Mouse (Mus musculus) MEL (cell line): ENCODE results near the gene Dgat2. TPM values are rescaled to one million over a fixed set of nuclear protein-coding genes. Genes with fewer than 3 reads are reported as not detected.

ENCODE experiments used
- DNase-seq: peaks from one replicate; pipeline ENCODE4 v3.0.0; 2011; ENCODE audit warnings: low read depth, low spot score
- H3K27ac ChIP-seq: 2 replicates; pipeline ENCODE4 v1.5.1; 2012; ENCODE audit warnings: low read depth, mild to moderate bottlenecking, control low read depth, low read length, moderate library complexity; ENCODE audit not compliant: control insufficient read depth
- H3K27me3 ChIP-seq, 2 experiments: fragments of 150-350 bp in 1 of 2; sonication (generic) in 1 of 2; 2 replicates each; pipeline ENCODE4 v1.6.1; 2012; ENCODE audit warnings: low read length in 2 of 2, mild to moderate bottlenecking in 2 of 2, improper control_type of control experiment in 1 of 2, moderate library complexity in 1 of 2; ENCODE audit not compliant: insufficient read depth in 2 of 2, control insufficient read depth in 1 of 2
- H3K36me3 ChIP-seq, 2 experiments: 2 replicates each; pipeline ENCODE4 v1.6.1; 2012 to 2014; ENCODE audit warnings: low read length in 2 of 2, improper control_type of control experiment in 1 of 2, inconsistent platforms in 1 of 2, mild to moderate bottlenecking in 1 of 2; ENCODE audit not compliant: insufficient read depth in 2 of 2, control insufficient read depth in 1 of 2
- H3K4me1 ChIP-seq, 2 experiments: fragments of 150-350 bp in 1 of 2; sonication (generic) in 1 of 2; 2 replicates each; pipeline ENCODE4 v1.6.1; 2012; ENCODE audit warnings: low read length in 2 of 2, improper control_type of control experiment in 1 of 2, mild to moderate bottlenecking in 1 of 2; ENCODE audit not compliant: insufficient read depth in 2 of 2, control insufficient read depth in 1 of 2
- H3K4me3 ChIP-seq, 2 experiments: fragments of 150-350 bp in 1 of 2; sonication (generic) in 1 of 2; 2 replicates each; pipeline ENCODE4 v1.5.1; 2012; ENCODE audit warnings: low read depth in 2 of 2, low read length in 2 of 2, mild to moderate bottlenecking in 2 of 2, moderate library complexity in 2 of 2, control low read depth in 1 of 2, improper control_type of control experiment in 1 of 2; ENCODE audit not compliant: control insufficient read depth in 1 of 2, insufficient read depth in 1 of 2
- H3K79me2 ChIP-seq: 2 replicates; pipeline ENCODE4 v1.6.1; 2012; ENCODE audit warnings: mild to moderate bottlenecking, low read length, moderate library complexity; ENCODE audit not compliant: control insufficient read depth, poor library complexity, insufficient read depth
- H3K9ac ChIP-seq: 2 replicates; pipeline ENCODE4 v1.6.1; 2012; ENCODE audit warnings: low read depth, mild to moderate bottlenecking, control low read depth, low read length, moderate library complexity; ENCODE audit not compliant: control insufficient read depth, poor library complexity, severe bottlenecking
- H3K9me3 ChIP-seq: fragments of 150-350 bp; sonication (generic); replicated peaks from 2 replicates; pipeline ENCODE4 v1.6.1; 2012; ENCODE audit warnings: mild to moderate bottlenecking, low read length, improper control_type of control experiment, moderate library complexity; ENCODE audit not compliant: insufficient read depth
- BHLHE40 ChIP-seq: IDR thresholded peaks from 2 replicates; pipeline ENCODE4 v1.6.1; 2012; ENCODE audit warnings: low read depth, mild to moderate bottlenecking, inconsistent platforms, low read length, improper control_type of control experiment, borderline replicate concordance
- CHD1 ChIP-seq: IDR thresholded peaks from 2 replicates; pipeline ENCODE4 v1.6.1; 2012; ENCODE audit warnings: low read depth, mild to moderate bottlenecking, inconsistent platforms, low read length, improper control_type of control experiment
- CHD2 ChIP-seq: IDR thresholded peaks from 2 replicates; pipeline ENCODE4 v1.6.1; 2011; ENCODE audit warnings: low read length, improper control_type of control experiment
- CTCF ChIP-seq, 3 experiments: IDR thresholded peaks in 2 of 3; conservative IDR thresholded peaks in 1 of 3; 2 replicates each; pipeline ENCODE4 v1.5.1; 2011 to 2012; ENCODE audit warnings: low read length in 3 of 3, low read depth in 2 of 3, mild to moderate bottlenecking in 2 of 3, improper control_type of control experiment in 1 of 3, inconsistent platforms in 1 of 3, mixed read lengths in 1 of 3, moderate library complexity in 1 of 3; ENCODE audit not compliant: control insufficient read depth in 1 of 3, insufficient read depth in 1 of 3, poor library complexity in 1 of 3, severe bottlenecking in 1 of 3
- E2F4 ChIP-seq: IDR thresholded peaks from 2 replicates; pipeline ENCODE4 v1.6.1; 2011; ENCODE audit warnings: low read depth, low read length, improper control_type of control experiment, borderline replicate concordance
- ELF1 ChIP-seq: IDR thresholded peaks from 2 replicates; pipeline ENCODE4 v1.6.1; 2014; ENCODE audit warnings: low read depth, mild to moderate bottlenecking, inconsistent platforms, low read length, improper control_type of control experiment, moderate library complexity
- EP300 ChIP-seq, 2 experiments: IDR thresholded peaks; 2 replicates each; pipeline ENCODE4 v1.6.1; 2011; ENCODE audit warnings: improper control_type of control experiment in 2 of 2, low read length in 2 of 2, low read depth in 1 of 2, mild to moderate bottlenecking in 1 of 2
- ETS1 ChIP-seq: IDR thresholded peaks from 2 replicates; pipeline ENCODE4 v1.6.1; 2012; ENCODE audit warnings: low read depth, mild to moderate bottlenecking, inconsistent platforms, low read length, improper control_type of control experiment, moderate library complexity
- GATA1 ChIP-seq: IDR thresholded peaks from 2 replicates; pipeline ENCODE4 v1.6.1; 2011; ENCODE audit warnings: low read depth, low read length, improper control_type of control experiment
- MAX ChIP-seq: IDR thresholded peaks from 2 replicates; pipeline ENCODE4 v1.6.1; 2011; ENCODE audit warnings: low read length, improper control_type of control experiment
- MAZ ChIP-seq: IDR thresholded peaks from 2 replicates; pipeline ENCODE4 v1.6.1; 2012; ENCODE audit warnings: low read depth, mild to moderate bottlenecking, inconsistent platforms, low read length, improper control_type of control experiment
- MEF2A ChIP-seq: IDR thresholded peaks from 2 replicates; pipeline ENCODE4 v1.6.1; 2014; ENCODE audit warnings: low read depth, mild to moderate bottlenecking, inconsistent platforms, low read length, improper control_type of control experiment; ENCODE audit not compliant: poor library complexity, insufficient replicate concordance, severe bottlenecking; ENCODE audit errors: extremely low read depth
- MXI1 ChIP-seq: IDR thresholded peaks from 2 replicates; pipeline ENCODE4 v1.6.1; 2011; ENCODE audit warnings: mild to moderate bottlenecking, low read depth, low read length, improper control_type of control experiment
- MYB ChIP-seq: IDR thresholded peaks from 2 replicates; pipeline ENCODE4 v1.6.1; 2011; ENCODE audit warnings: mild to moderate bottlenecking, low read depth, low read length, improper control_type of control experiment
- MYC ChIP-seq: IDR thresholded peaks from 2 replicates; pipeline ENCODE4 v1.6.1; 2011; ENCODE audit warnings: low read depth, mild to moderate bottlenecking, low read length, improper control_type of control experiment, moderate library complexity
- POLR2A ChIP-seq, 2 experiments: IDR thresholded peaks; 2 replicates each; pipeline ENCODE4 v1.6.1; 2011 to 2012; ENCODE audit warnings: low read length in 2 of 2, mild to moderate bottlenecking in 2 of 2, control low read depth in 1 of 2, improper control_type of control experiment in 1 of 2, low read depth in 1 of 2, moderate library complexity in 1 of 2; ENCODE audit not compliant: control insufficient read depth in 1 of 2, insufficient read depth in 1 of 2, poor library complexity in 1 of 2
- POLR2AphosphoS2 ChIP-seq: IDR thresholded peaks from 2 replicates; pipeline ENCODE4 v1.6.1; 2011; ENCODE audit warnings: low read length, improper control_type of control experiment
- RAD21 ChIP-seq: IDR thresholded peaks from 2 replicates; pipeline ENCODE4 v1.6.1; 2011; ENCODE audit warnings: mild to moderate bottlenecking, low read depth, low read length, improper control_type of control experiment
- RCOR1 ChIP-seq: IDR thresholded peaks from 2 replicates; pipeline ENCODE4 v1.6.1; 2012; ENCODE audit warnings: low read depth, mild to moderate bottlenecking, inconsistent platforms, low read length, improper control_type of control experiment
- SIN3A ChIP-seq: IDR thresholded peaks from 2 replicates; pipeline ENCODE4 v1.6.1; 2012; ENCODE audit warnings: low read length, improper control_type of control experiment, inconsistent platforms
- SMC3 ChIP-seq: IDR thresholded peaks from 2 replicates; pipeline ENCODE4 v1.6.1; 2011; ENCODE audit warnings: low read depth, low read length, improper control_type of control experiment
- TCF12 ChIP-seq: IDR thresholded peaks from 2 replicates; pipeline ENCODE4 v1.6.1; 2014; ENCODE audit warnings: low read depth, mild to moderate bottlenecking, inconsistent platforms, low read length, improper control_type of control experiment, moderate library complexity
- UBTF ChIP-seq: IDR thresholded peaks from 2 replicates; pipeline ENCODE4 v1.6.1; 2012; ENCODE audit warnings: low read depth, mild to moderate bottlenecking, inconsistent platforms, low read length, improper control_type of control experiment, moderate library complexity, borderline replicate concordance; ENCODE audit not compliant: insufficient read depth
- USF1 ChIP-seq: IDR thresholded peaks from 2 replicates; pipeline ENCODE4 v1.6.1; 2014; ENCODE audit warnings: low read depth, mild to moderate bottlenecking, inconsistent platforms, low read length, improper control_type of control experiment, moderate library complexity
- ZC3H11A ChIP-seq: IDR thresholded peaks from 2 replicates; pipeline ENCODE4 v1.6.1; 2012; ENCODE audit warnings: low read depth, mild to moderate bottlenecking, inconsistent platforms, low read length, improper control_type of control experiment
- ZKSCAN1 ChIP-seq: IDR thresholded peaks from 2 replicates; pipeline ENCODE4 v1.6.1; 2012; ENCODE audit warnings: low read depth, mild to moderate bottlenecking, inconsistent platforms, low read length, improper control_type of control experiment, moderate library complexity
- ZMIZ1 ChIP-seq: IDR thresholded peaks from 2 replicates; pipeline ENCODE4 v1.6.1; 2012; ENCODE audit warnings: low read depth, mild to moderate bottlenecking, inconsistent platforms, low read length, improper control_type of control experiment, moderate library complexity
- ZNF384 ChIP-seq: IDR thresholded peaks from 2 replicates; pipeline ENCODE4 v1.6.1; 2012; ENCODE audit warnings: low read depth, mild to moderate bottlenecking, inconsistent platforms, low read length, improper control_type of control experiment
- polyA plus RNA-seq, 2 experiments: library from polyadenylated mRNA; stranded (reverse) in 1 of 2; unstranded in 1 of 2; fragments of >175 nt in 1 of 2; fragments of >200 nt in 1 of 2; gene quantifications; 2 replicates each; pipeline versions ENCODE4 v1.2.1 to v1.2.4; 2012; ENCODE audit warnings: low replicate concordance in 2 of 2, low read depth in 1 of 2; ENCODE audit not compliant: insufficient read length in 2 of 2, insufficient read depth in 1 of 2, missing spikeins in 1 of 2
- total RNA-seq: library from RNA; depleted of rRNA; stranded (reverse); fragments of 300-350 nt; gene quantifications from 2 replicates; pipeline ENCODE4 v1.2.3, GENCODE M21; 2012

Dgat2 gene
- total and polyA plus RNA-seq, 3 experiments = 4.1 to 7.7 TPM; not detected in 1

GRCm38 (mm10) chr7:99144616-99145015 is 37.9 kb downstream of the Dgat2 start:
- Histone ChIP-seq H3K79me2 (peaks cover 11% of the 10 kb centered on the region), H3K4me1 (no peaks in the 10 kb centered on the region), H3K9me3 (no peaks in the 10 kb centered on the region), H3K9ac (no peak overlapping the region), H3K36me3 (no peaks in the 10 kb centered on the region), H3K4me3 (no peak overlapping the region), H3K27me3 (no peaks in the 10 kb centered on the region), H3K27ac (no peak overlapping the region)
- TF ChIP-seq RCOR1 = no peak
- no peak for TF ChIP-seq MYB
- TF ChIP-seq MAZ = no peak
- TF ChIP-seq ZKSCAN1 = no peak
- TF ChIP-seq MEF2A = no peak
- TF ChIP-seq ETS1 = no peak
- no peak for TF ChIP-seq ELF1
- no peak for TF ChIP-seq BHLHE40
- TF ChIP-seq MYC = no peak
- TF ChIP-seq EP300 (IDR thresholded peaks at IDR 0.05; ENCODE audit: low read depth in 1 of 2, low read length in 2 of 2) = no peak
- TF ChIP-seq POLR2A (IDR thresholded peaks at IDR 0.05; ENCODE audit: control insufficient read depth in 1 of 2, insufficient read depth in 1 of 2, low read depth in 1 of 2, low read length in 2 of 2, poor library complexity in 1 of 2) = no peak
- no peak for TF ChIP-seq E2F4
- TF ChIP-seq ZMIZ1 = no peak
- TF ChIP-seq CHD1 = no peak
- TF ChIP-seq SMC3 = no peak
- no peak for TF ChIP-seq POLR2AphosphoS2
- TF ChIP-seq GATA1 = no peak
- TF ChIP-seq TCF12 = no peak
- no peak for TF ChIP-seq CTCF (IDR thresholded peaks at IDR 0.05 in 2 of 3, conservative IDR thresholded peaks at IDR 0.05 in 1 of 3; ENCODE audit: control insufficient read depth in 1 of 3, insufficient read depth in 1 of 3, low read depth in 2 of 3, low read length in 3 of 3, poor library complexity in 1 of 3, severe bottlenecking in 1 of 3)
- no peak for DNase-seq

- Histone ChIP-seq H3K36me3 (peaks cover 0 to 3% of the 10 kb centered on the region in 2 experiments; a peak in 1 of 4 replicates), H3K4me1 (peaks cover 0 to 2% of the 10 kb centered on the region in 2 experiments; a peak in 1 of 4 replicates), H3K27ac (no peak overlapping the region), H3K27me3 (no peaks in the 10 kb centered on the region), H3K4me3 (no peak overlapping the region), H3K9me3 (no peaks in the 10 kb centered on the region), H3K79me2 (peaks cover 21% of the 10 kb centered on the region), H3K9ac (no peak overlapping the region)
- DNase-seq = no peak
- TF ChIP-seq MAX (no peak), CHD2 (no peak), EP300 (IDR thresholded peaks at IDR 0.05; ENCODE audit: low read depth in 1 of 2, low read length in 2 of 2) (no peak), POLR2AphosphoS2 (no peak), MYC (no peak), USF1 (no peak), ZC3H11A (no peak), SMC3 (no peak), RCOR1 (no peak), ELF1 (no peak), MXI1 (no peak), ZNF384 (no peak), SIN3A (no peak), TCF12 (no peak), CTCF (IDR thresholded peaks at IDR 0.05 in 2 of 3, conservative IDR thresholded peaks at IDR 0.05 in 1 of 3; ENCODE audit: control insufficient read depth in 1 of 3, insufficient read depth in 1 of 3, low read depth in 2 of 3, low read length in 3 of 3, poor library complexity in 1 of 3, severe bottlenecking in 1 of 3) (no peak), RAD21 (no peak), UBTF (no peak)
Measured at GRCm38 (mm10) chr7:99143244-99143643, 39.3 kb downstream of the Dgat2 start.
